Mouse (Mus musculus): ENCODE data around the gene Arrb1. TPM values are rescaled to one million over a fixed set of nuclear protein-coding genes. Genes with fewer than 3 reads are reported as not detected.

The Arrb1 gene
- polyA plus RNA-seq (2014; fragmentation: Illumina TruSeq; extraction: RNeasy Lipid Tissue Mini Kit (QIAGEN cat#74804); ENCODE audit: low read depth, low replicate concordance), result 3.6 TPM

DNA sequence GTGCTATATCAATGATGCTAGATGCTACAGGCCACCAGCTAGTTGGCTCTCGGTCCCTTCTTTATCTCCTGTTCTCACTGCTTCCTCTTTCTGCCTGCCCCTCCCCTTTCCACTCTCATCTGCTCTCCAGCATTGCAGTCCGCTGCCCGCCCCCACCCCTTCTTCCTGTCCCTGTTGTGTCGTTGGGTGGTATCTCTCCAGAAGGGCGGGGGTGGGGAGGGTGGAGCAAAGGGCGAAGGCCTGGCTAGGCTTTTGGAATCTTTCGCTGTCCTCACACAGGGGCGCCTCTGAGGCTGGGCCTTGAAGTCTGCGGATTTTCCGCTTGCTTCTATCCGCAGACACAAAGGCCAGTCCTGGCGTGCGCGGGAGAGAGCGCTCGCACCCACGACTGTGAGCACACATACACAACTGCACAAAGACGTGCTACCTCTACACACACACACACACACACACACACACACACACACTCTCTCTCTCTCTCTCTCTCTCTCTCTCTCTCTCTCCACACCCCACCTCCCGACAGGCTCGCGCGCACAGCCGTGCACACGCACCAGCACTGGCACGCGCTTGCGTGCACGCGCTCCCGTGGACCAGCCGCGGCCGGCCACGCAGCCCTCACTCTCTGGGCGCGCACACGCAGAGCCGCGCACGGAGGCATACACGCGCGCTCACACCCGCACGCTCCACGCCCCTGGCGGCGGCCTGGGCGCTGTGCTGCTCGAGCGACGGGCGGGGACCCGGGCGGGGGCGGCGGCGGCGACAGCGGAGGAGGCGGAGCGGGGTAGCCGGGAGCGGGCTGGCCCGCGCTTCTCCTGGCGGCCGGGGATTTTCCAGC, at the start of gene Arrb1:
Gene Arrb1 (plus strand): TSS at position 566 of the 835 bp plus-strand sequence.

DNA sequence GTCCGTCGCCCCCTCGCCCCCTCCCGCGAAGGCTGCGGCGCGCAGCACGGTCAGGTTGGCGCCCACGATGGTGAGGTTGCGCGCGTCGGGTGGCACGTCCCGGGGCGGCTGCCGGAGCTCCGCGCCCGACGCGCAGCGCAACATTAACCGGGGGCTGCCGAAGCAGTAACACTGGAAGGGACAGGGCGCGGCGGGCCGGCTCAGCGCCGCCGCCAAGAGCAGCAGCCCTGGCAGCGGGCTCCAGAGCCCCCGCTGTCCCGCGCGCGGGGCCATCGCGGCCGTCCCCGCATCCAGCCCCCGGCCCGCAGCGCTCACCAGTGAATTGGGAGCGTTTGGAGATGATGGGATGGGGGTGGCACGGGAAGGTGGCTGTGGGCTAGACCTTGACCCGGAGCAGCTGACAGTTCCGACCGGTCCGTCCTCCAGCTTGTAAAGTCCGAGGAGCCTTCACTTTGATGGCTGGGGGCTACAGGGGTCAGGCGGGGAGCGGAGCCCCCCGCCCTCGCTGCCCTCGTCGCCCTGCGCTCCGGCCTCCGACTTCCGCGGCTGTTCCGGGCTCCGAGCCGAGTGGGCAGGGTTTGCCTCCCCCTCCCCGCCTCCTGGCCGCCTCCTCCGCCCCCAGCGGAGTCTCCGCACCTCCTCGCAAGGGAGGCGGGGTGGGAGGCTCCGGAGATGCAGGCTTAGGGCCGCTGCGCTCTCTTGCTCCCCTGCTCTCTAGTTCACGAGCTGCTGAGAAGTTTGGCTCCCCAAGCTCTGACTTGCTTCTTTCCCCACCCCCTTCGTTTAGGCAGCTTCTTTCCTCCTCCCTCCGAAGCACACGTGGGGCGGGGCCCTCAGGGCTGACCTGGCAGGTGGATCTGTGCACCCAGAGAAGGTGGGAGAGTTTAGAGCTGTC, 91.4 kb downstream of the Arrb1 start, which contains the start of gene Tpbgl:
Gene Tpbgl (minus strand): TSS at position 728 of the 895 bp plus-strand sequence.

Other genes with a start within 250 kb of the Arrb1 start
- gene Serpinh1, start 182.2 kb upstream of the Arrb1 start, polyA plus RNA-seq (2014; fragmentation: Illumina TruSeq; extraction: RNeasy Lipid Tissue Mini Kit (QIAGEN cat#74804); ENCODE audit: low read depth, low replicate concordance), result 3.1 TPM
- gene Gdpd5, start 154.1 kb upstream of the Arrb1 start, polyA plus RNA-seq (2014; fragmentation: Illumina TruSeq; extraction: RNeasy Lipid Tissue Mini Kit (QIAGEN cat#74804); ENCODE audit: low read depth, low replicate concordance), result not detected
- 2.1 TPM for gene Klhl35, start 69.5 kb upstream of the Arrb1 start, polyA plus RNA-seq (2014; fragmentation: Illumina TruSeq; extraction: RNeasy Lipid Tissue Mini Kit (QIAGEN cat#74804); ENCODE audit: low read depth, low replicate concordance)
- gene Rps3, start 51.7 kb upstream of the Arrb1 start, polyA plus RNA-seq (2014; fragmentation: Illumina TruSeq; extraction: RNeasy Lipid Tissue Mini Kit (QIAGEN cat#74804); ENCODE audit: low read depth, low replicate concordance), result 136 TPM
- 7.0 TPM for gene Tpbgl, start 91.6 kb downstream of the Arrb1 start, polyA plus RNA-seq (2014; fragmentation: Illumina TruSeq; extraction: RNeasy Lipid Tissue Mini Kit (QIAGEN cat#74804); ENCODE audit: low read depth, low replicate concordance)
- gene Slco2b1, start 175.9 kb downstream of the Arrb1 start, polyA plus RNA-seq (2014; fragmentation: Illumina TruSeq; extraction: RNeasy Lipid Tissue Mini Kit (QIAGEN cat#74804); ENCODE audit: low read depth, low replicate concordance), result 0.77 TPM
- not detected for gene Olfr520, start 194.8 kb downstream of the Arrb1 start, polyA plus RNA-seq (2014; fragmentation: Illumina TruSeq; extraction: RNeasy Lipid Tissue Mini Kit (QIAGEN cat#74804); ENCODE audit: low read depth, low replicate concordance)
- gene Olfr521, start 228.0 kb downstream of the Arrb1 start, polyA plus RNA-seq (2014; fragmentation: Illumina TruSeq; extraction: RNeasy Lipid Tissue Mini Kit (QIAGEN cat#74804); ENCODE audit: low read depth, low replicate concordance), result not detected

All from testis, adult 10 weeks (tissue).